Mouse (Mus musculus): ENCODE results near the gene Rraga. TPM values are rescaled to one million over a fixed set of nuclear protein-coding genes. Genes with fewer than 3 reads are reported as not detected.
A peak's percentile ranks its signal among the peaks of the same experiment; 100 is the strongest.

The Rraga gene
- polyA plus RNA-seq, 1 experiment from 2014 or later = 32.2 TPM

GRCm38 (mm10) chr4:86557371-86557770, 18.1 kb upstream of the Rraga start:
- Histone ChIP-seq H3K4me3 (no peak overlapping the region), H3K4me1 (no peaks in the 10 kb centered on the region), H3K27me3 (ENCODE audit: insufficient read depth, poor library complexity, severe bottlenecking) (no peaks in the 10 kb centered on the region; the same call in 1 of the 2 replicates), H3K36me3 (no peaks in the 10 kb centered on the region), H3K9me3 (no peaks in the 10 kb centered on the region), H3K27ac (no peak overlapping the region)
- WGBS = 82% methylated on average over 7 of the region's 7 CpGs
- no peak for DNase-seq (ENCODE audit: low spot score)

GRCm38 (mm10) chr4:86558228-86558627, 17.2 kb upstream of the Rraga start, which contains the start of gene Saxo1:
Saxo1 (minus strand) TSS chr4:86558328.
- no peak within 1 kb of the TSS for H3K27ac ChIP-seq
- no peak within 1 kb of the TSS for H3K4me3 ChIP-seq
- H3K27me3 ChIP-seq (ENCODE audit: insufficient read depth, poor library complexity, severe bottlenecking) = no peaks in the 10 kb centered on the region; the same call in 1 of the 2 replicates
- H3K36me3 ChIP-seq = no peaks in the 10 kb centered on the region
- WGBS = 85% methylated on average over 7 of the region's 7 CpGs
- H3K9me3 ChIP-seq = no peaks in the 10 kb centered on the region
- H3K4me1 ChIP-seq = no peaks in the 10 kb centered on the region
- DNase-seq (ENCODE audit: low spot score) = no peak

GRCm38 (mm10) chr4:86559006-86559405, 16.5 kb upstream of the Rraga start:
- 62% methylated on average over 4 of the region's 4 CpGs for WGBS
- no peaks in the 10 kb centered on the region for H3K9me3 ChIP-seq
- DNase-seq (ENCODE audit: low spot score) = peak; percentile 51
- H3K4me3 ChIP-seq = no peak overlapping the region
- no peaks in the 10 kb centered on the region for H3K4me1 ChIP-seq
- H3K36me3 ChIP-seq = no peaks in the 10 kb centered on the region
- H3K27me3 ChIP-seq (ENCODE audit: insufficient read depth, poor library complexity, severe bottlenecking) = no peaks in the 10 kb centered on the region
- no peak overlapping the region for H3K27ac ChIP-seq

GRCm38 (mm10) chr4:86561061-86561460, 14.4 kb upstream of the Rraga start:
- Histone ChIP-seq H3K36me3 (no peaks in the 10 kb centered on the region), H3K4me1 (no peaks in the 10 kb centered on the region), H3K27me3 (ENCODE audit: insufficient read depth, poor library complexity, severe bottlenecking) (no peaks in the 10 kb centered on the region), H3K4me3 (no peak overlapping the region), H3K27ac (no peak overlapping the region), H3K9me3 (no peaks in the 10 kb centered on the region)
- 96% methylated on average over 3 of the region's 3 CpGs for WGBS
- DNase-seq (ENCODE audit: low spot score) = no peak

GRCm38 (mm10) chr4:86574939-86575282, 557 bp upstream of the Rraga start:
- Histone ChIP-seq H3K27me3 (ENCODE audit: insufficient read depth, poor library complexity, severe bottlenecking) (no peaks in the 10 kb centered on the region), H3K27ac (peak overlapping the region; percentile 94), H3K4me1 (peaks cover 16% of the 10 kb centered on the region), H3K9me3 (no peaks in the 10 kb centered on the region), H3K36me3 (0 out of 2 replicates have a peak, but pooled peaks cover 5% of the 10 kb centered on the region), H3K4me3 (peak overlapping the region; percentile 80)
- WGBS = 21% methylated on average over 6 of the region's 6 CpGs
- no peak for DNase-seq (ENCODE audit: low spot score)

- peak; percentile 79 for DNase-seq (ENCODE audit: low spot score)
- Histone ChIP-seq H3K4me3 (peak overlapping the region; percentile 80), H3K27me3 (ENCODE audit: insufficient read depth, poor library complexity, severe bottlenecking) (no peaks in the 10 kb centered on the region), H3K4me1 (peaks cover 16% of the 10 kb centered on the region), H3K9me3 (no peaks in the 10 kb centered on the region), H3K27ac (peak overlapping the region; percentile 94), H3K36me3 (peaks cover 13% of the 10 kb centered on the region)
- WGBS = under 1% methylated on average over 20 of the region's 20 CpGs
These were observed 663 bp downstream of the Rraga start for GRCm38 (mm10) chr4:86576120-86576541.

- WGBS = 12% methylated on average over 11 of the region's 11 CpGs
- no peak overlapping the region; the same call in 1 of the 2 replicates for H3K27ac ChIP-seq
- peaks cover 16% of the 10 kb centered on the region for H3K36me3 ChIP-seq
These were observed 1.3 kb downstream of the Rraga start for GRCm38 (mm10) chr4:86576630-86577225.

GRCm38 (mm10) chr4:86580056-86580455, 4.6 kb downstream of the Rraga start:
- no peak overlapping the region for H3K27ac ChIP-seq
- H3K4me3 ChIP-seq = no peak overlapping the region
- no peaks in the 10 kb centered on the region for H3K27me3 ChIP-seq (ENCODE audit: insufficient read depth, poor library complexity, severe bottlenecking)
- no peak for DNase-seq (ENCODE audit: low spot score)
- H3K4me1 ChIP-seq = peaks cover 14% of the 10 kb centered on the region
- no peaks in the 10 kb centered on the region for H3K9me3 ChIP-seq
- H3K36me3 ChIP-seq = peaks cover 45% of the 10 kb centered on the region
- WGBS = 73% methylated on average over 4 of the region's 4 CpGs

More at GRCm38 (mm10) chr4:86576630-86577225, 1.3 kb downstream of the Rraga start:
- DNase-seq (ENCODE audit: low spot score) = no peak
- H3K27me3 ChIP-seq (ENCODE audit: insufficient read depth, poor library complexity, severe bottlenecking) = no peaks in the 10 kb centered on the region
- no peaks in the 10 kb centered on the region for H3K9me3 ChIP-seq
- peaks cover 16% of the 10 kb centered on the region for H3K4me1 ChIP-seq
- peak overlapping the region; percentile 80 for H3K4me3 ChIP-seq

- 87% methylated on average over 3 of the region's 3 CpGs for WGBS
These were observed 5.1 kb downstream of the Rraga start for GRCm38 (mm10) chr4:86580591-86580990.

GRCm38 (mm10) chr4:86588236-86588635, 12.8 kb downstream of the Rraga start:
- WGBS = 87% methylated on average over 3 of the region's 3 CpGs
- Histone ChIP-seq H3K9me3 (no peaks in the 10 kb centered on the region), H3K27me3 (ENCODE audit: insufficient read depth, poor library complexity, severe bottlenecking) (no peaks in the 10 kb centered on the region), H3K27ac (no peak overlapping the region), H3K36me3 (peaks cover 88% of the 10 kb centered on the region), H3K4me3 (no peak overlapping the region), H3K4me1 (no peaks in the 10 kb centered on the region)
- DNase-seq (ENCODE audit: low spot score) = no peak

More at GRCm38 (mm10) chr4:86580591-86580990, 5.1 kb downstream of the Rraga start:
- Histone ChIP-seq H3K9me3 (no peaks in the 10 kb centered on the region), H3K27me3 (ENCODE audit: insufficient read depth, poor library complexity, severe bottlenecking) (no peaks in the 10 kb centered on the region), H3K36me3 (peaks cover 51% of the 10 kb centered on the region), H3K27ac (no peak overlapping the region), H3K4me3 (no peak overlapping the region), H3K4me1 (peaks cover 13% of the 10 kb centered on the region)
- DNase-seq (ENCODE audit: low spot score) = no peak

GRCm38 (mm10) chr4:86591304-86591703, 15.8 kb downstream of the Rraga start:
- WGBS = 87% methylated on average over 2 of the region's 2 CpGs
- no peak for DNase-seq (ENCODE audit: low spot score)
- H3K4me1 ChIP-seq = no peaks in the 10 kb centered on the region
- no peaks in the 10 kb centered on the region for H3K27me3 ChIP-seq (ENCODE audit: insufficient read depth, poor library complexity, severe bottlenecking)
- no peak overlapping the region for H3K4me3 ChIP-seq
- no peaks in the 10 kb centered on the region for H3K9me3 ChIP-seq
- H3K27ac ChIP-seq = no peak overlapping the region
- H3K36me3 ChIP-seq = peaks cover 75% of the 10 kb centered on the region

GRCm38 (mm10) chr4:86611524-86612288, 36.2 kb downstream of the Rraga start, which contains the start of gene Haus6:
Haus6 (minus strand) TSS chr4:86612055.
- DNase-seq (ENCODE audit: low spot score) = peak; percentile 98
- H3K27me3 ChIP-seq (ENCODE audit: insufficient read depth, poor library complexity, severe bottlenecking) = no peaks in the 10 kb centered on the region
- peaks cover 10% of the 10 kb centered on the region for H3K36me3 ChIP-seq
- H3K27ac ChIP-seq = peak within 1 kb of the TSS; percentile 91
- H3K4me3 ChIP-seq = peak within 1 kb of the TSS; percentile 97
- no peaks in the 10 kb centered on the region for H3K4me1 ChIP-seq
- H3K9me3 ChIP-seq = no peaks in the 10 kb centered on the region
- under 1% methylated on average over 59 of the region's 59 CpGs for WGBS

- H3K27ac ChIP-seq = peak overlapping the region; percentile 91
- WGBS = 28% methylated on average over 8 of the region's 8 CpGs
These were observed 36.8 kb downstream of the Rraga start for GRCm38 (mm10) chr4:86612289-86612620.

More at GRCm38 (mm10) chr4:86612289-86612620, 36.8 kb downstream of the Rraga start:
- Histone ChIP-seq H3K4me1 (no peaks in the 10 kb centered on the region), H3K27me3 (ENCODE audit: insufficient read depth, poor library complexity, severe bottlenecking) (no peaks in the 10 kb centered on the region), H3K4me3 (peak overlapping the region; percentile 97), H3K36me3 (peaks cover 4% of the 10 kb centered on the region), H3K9me3 (no peaks in the 10 kb centered on the region)
- no peak for DNase-seq (ENCODE audit: low spot score)

All from heart, embryonic 10.5 days (tissue).